Mouse (Mus musculus) liver, postnatal 0 days (tissue): ENCODE data around the gene Fam120b. TPM values are rescaled to one million over a fixed set of nuclear protein-coding genes. Genes with fewer than 3 reads are reported as not detected.
A peak's percentile ranks its signal among the peaks of the same experiment; 100 is the strongest.

Experiments
- ATAC-seq: fragments of 200-750 bp; cut with Nextera tagmentation; 2 replicates; pipeline ENCODE4 v1.8.0; 2017; ENCODE audit warnings: mild to moderate bottlenecking, moderate library complexity
- DNase-seq: peaks from one replicate; pipeline ENCODE4 v3.0.0-alpha.2; 2016
- H3K27ac ChIP-seq: fragments of 300-500 bp; sonication (generic); 2 replicates; pipeline ENCODE4 v1.5.1; 2014; ENCODE audit warnings: antibody characterized with exemption, moderate library complexity, mild to moderate bottlenecking, low read depth
- H3K27me3 ChIP-seq: fragments of 300-500 bp; sonication (generic); 2 replicates; pipeline ENCODE4 v1.6.1; 2014; ENCODE audit warnings: low read length, control low read depth, mixed read lengths; ENCODE audit not compliant: insufficient read depth
- H3K36me3 ChIP-seq: fragments of 300-500 bp; sonication (generic); replicated peaks from 2 replicates; pipeline ENCODE4 v1.6.1; 2014; ENCODE audit warnings: mild to moderate bottlenecking, control low read depth, low read length, moderate library complexity, mixed read lengths; ENCODE audit not compliant: insufficient read depth
- H3K4me1 ChIP-seq: fragments of 300-500 bp; sonication (generic); 2 replicates; pipeline ENCODE4 v1.6.1; 2014; ENCODE audit warnings: antibody characterized with exemption, mild to moderate bottlenecking, control low read depth; ENCODE audit not compliant: insufficient read depth
- H3K4me2 ChIP-seq: fragments of 300-500 bp; sonication (generic); 2 replicates; pipeline ENCODE4 v1.6.1; 2014; ENCODE audit warnings: low read depth, mild to moderate bottlenecking, low read length, moderate library complexity, mixed read lengths
- H3K4me3 ChIP-seq: fragments of 300-500 bp; sonication (generic); 2 replicates; pipeline ENCODE4 v1.5.1; 2014; ENCODE audit warnings: low read depth, low read length
- H3K9ac ChIP-seq: fragments of 300-500 bp; sonication (generic); replicated peaks from 2 replicates; pipeline ENCODE4 v1.6.1; 2014; ENCODE audit warnings: mild to moderate bottlenecking, moderate library complexity
- H3K9me3 ChIP-seq: fragments of 300-500 bp; sonication (generic); 2 replicates; pipeline ENCODE4 v1.6.1; 2016; ENCODE audit warnings: mild to moderate bottlenecking, control low read depth, low read length, mixed read lengths
- CTCF ChIP-seq: sonication (generic); IDR thresholded peaks from 2 replicates; pipeline ENCODE4 v1.5.1; 2016; ENCODE audit warnings: antibody characterized with exemption, low read depth
- EP300 ChIP-seq: IDR thresholded peaks from 2 replicates; pipeline ENCODE4 v1.6.1; 2016; ENCODE audit warnings: antibody characterized with exemption, low read depth, mild to moderate bottlenecking
- WGBS: fragments of 180-500 bp; shearing (Covaris S2); extraction: QIAGEN DNeasy Blood & Tissue Kit; methylation state at CpG from one replicate; pipeline ENCODE4 v1.1.7; 2014; ENCODE audit not compliant: insufficient replicate concordance; 5-methylcytosine and 5-hydroxymethylcytosine counted together
- polyA plus RNA-seq: library from polyadenylated mRNA; unstranded; fragments of >200 nt; fragmentation: Nextera tagmentation; extraction: Ambion mirVana; gene quantifications from 2 replicates; pipeline ENCODE4 v1.2.1, GENCODE M21; 2015

Fam120b gene
- polyA plus RNA-seq, 1 experiment from 2014 or later: 5.2 TPM

- Histone ChIP-seq H3K4me1 (no peaks in the 10 kb centered on the region), H3K27ac (no peak overlapping the region; the same call in 1 of the 2 replicates), H3K9ac (no peak overlapping the region), H3K27me3 (no peaks in the 10 kb centered on the region), H3K4me3 (no peak overlapping the region), H3K36me3 (no peaks in the 10 kb centered on the region), H3K9me3 (no peaks in the 10 kb centered on the region), H3K4me2 (no peak overlapping the region)
- ATAC-seq: peak; percentile 85
- DNase-seq: no peak
- TF ChIP-seq CTCF: no peak
- no peak for TF ChIP-seq EP300
- 72% methylated on average over 2 of the region's 2 CpGs for WGBS
These were observed 60.6 kb downstream of the Fam120b start for GRCm38 (mm10) chr17:15456595-15456994.

- H3K4me2 ChIP-seq: no peak overlapping the region
- H3K9me3 ChIP-seq: no peaks in the 10 kb centered on the region
- H3K4me3 ChIP-seq: no peak overlapping the region
- no peak for DNase-seq
- no peaks in the 10 kb centered on the region for H3K27me3 ChIP-seq
- H3K4me1 ChIP-seq: no peaks in the 10 kb centered on the region
- TF ChIP-seq CTCF (no peak), EP300 (no peak)
- 84% methylated on average over 4 of the region's 4 CpGs for WGBS
- H3K9ac ChIP-seq: no peak overlapping the region
- no peak for ATAC-seq
- no peak overlapping the region for H3K27ac ChIP-seq
- no peaks in the 10 kb centered on the region for H3K36me3 ChIP-seq
These were observed 63.8 kb downstream of the Fam120b start for GRCm38 (mm10) chr17:15459761-15460160.

- Histone ChIP-seq H3K27ac (no peak overlapping the region), H3K4me3 (no peak overlapping the region), H3K9me3 (no peaks in the 10 kb centered on the region), H3K36me3 (0 out of 2 replicates have a peak, but pooled peaks cover 2% of the 10 kb centered on the region), H3K4me2 (no peak overlapping the region), H3K4me1 (no peaks in the 10 kb centered on the region), H3K27me3 (no peaks in the 10 kb centered on the region), H3K9ac (no peak overlapping the region)
- ATAC-seq: no peak
- 80% methylated on average over 6 of the region's 6 CpGs for WGBS
- no peak for DNase-seq
- TF ChIP-seq CTCF: no peak
These were observed 66.0 kb downstream of the Fam120b start for GRCm38 (mm10) chr17:15461921-15462495.

- TF ChIP-seq CTCF (peak; percentile 97), EP300 (no peak)
- Histone ChIP-seq H3K27me3 (no peaks in the 10 kb centered on the region), H3K9ac (no peak overlapping the region), H3K27ac (no peak overlapping the region), H3K36me3 (peaks cover 25% of the 10 kb centered on the region; the same call in 1 of the 2 replicates), H3K4me1 (no peaks in the 10 kb centered on the region), H3K9me3 (no peaks in the 10 kb centered on the region), H3K4me2 (no peak overlapping the region), H3K4me3 (no peak overlapping the region)
- 18% methylated on average over 5 of the region's 5 CpGs for WGBS
- ATAC-seq (peak; percentile 72), DNase-seq (peak; percentile 87)
These were observed 71.7 kb downstream of the Fam120b start for GRCm38 (mm10) chr17:15467669-15468068.

- Histone ChIP-seq H3K36me3 (peaks cover 68% of the 10 kb centered on the region), H3K27me3 (no peaks in the 10 kb centered on the region), H3K9ac (no peak overlapping the region), H3K4me3 (no peak overlapping the region), H3K9me3 (no peaks in the 10 kb centered on the region), H3K4me2 (no peak overlapping the region), H3K27ac (no peak overlapping the region), H3K4me1 (no peaks in the 10 kb centered on the region)
- TF ChIP-seq CTCF (peak; percentile 35), EP300 (no peak)
- 78% methylated on average over 4 of the region's 4 CpGs for WGBS
- no peak for ATAC-seq
- DNase-seq: no peak
These were observed 76.7 kb downstream of the Fam120b start for GRCm38 (mm10) chr17:15472671-15473070.

Other genes starting within 250 kb of the Fam120b start
- 1.9 and 2.6 TPM in 2 replicates for gene Dll1, start 19.3 kb upstream of the Fam120b start, polyA plus RNA-seq
- 133 and 134 TPM in 2 replicates for gene Psmb1, start 103.5 kb downstream of the Fam120b start, polyA plus RNA-seq
- gene Tbp, start 103.7 kb downstream of the Fam120b start, polyA plus RNA-seq: 12.2 and 12.3 TPM in 2 replicates
- gene Pdcd2, start 131.1 kb downstream of the Fam120b start, polyA plus RNA-seq: 25.4 and 28.5 TPM in 2 replicates
- 1.2 and 1.4 TPM in 2 replicates for gene Prdm9, start 168.2 kb downstream of the Fam120b start, polyA plus RNA-seq